In the genomic region with DNA sequence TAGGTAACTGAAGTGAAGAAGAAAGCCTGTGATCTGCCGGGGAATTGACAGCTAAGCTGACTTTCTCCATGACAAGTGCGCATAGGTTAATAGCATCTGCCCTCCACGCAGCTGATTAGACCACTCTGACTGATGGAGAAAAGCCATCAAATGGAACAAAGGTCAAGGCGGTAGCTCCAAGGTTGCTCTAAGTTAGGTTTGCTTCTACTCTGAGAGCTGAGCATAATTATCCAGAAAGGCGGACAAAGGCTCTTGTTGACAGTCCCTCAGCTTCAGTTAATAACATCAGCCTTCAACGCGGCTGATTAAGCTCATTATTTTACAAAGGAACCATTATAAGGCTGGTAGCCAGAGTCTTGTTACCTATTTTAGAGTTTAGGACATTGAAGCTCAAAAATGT, we compare ENCODE assay signal across 20 mouse cellular contexts. TPM values are rescaled to one million over a fixed set of nuclear protein-coding genes. Genes with fewer than 3 reads are reported as not detected.
DNase-seq lines count a peak whose midpoint lies in the region; ATAC-seq and TF ChIP-seq lines count a peak whose summit lies in the region.
"Had no signal": no experiment of that assay in that cellular context is flagged by ENCODE, and none has a peak within 500 bp of the region (broad histone marks: within the 10 kb centered on the region; RNA-seq: fewer than 3 reads in every experiment).

No protein-coding gene starts in this region.

- ATAC-seq in liver, embryonic 12.5 days = no peak
- ATAC-seq: hindbrain, embryonic 16.5 days had no signal

- no peak overlapping the region for H3K9ac ChIP-seq in liver, embryonic 12.5 days
- H3K9ac ChIP-seq: embryonic facial prominence, embryonic 13.5 days; heart, embryonic 12.5 days; hindbrain, embryonic 12.5 days had no signal

- no peaks in the 10 kb centered on the region for H3K4me1 ChIP-seq in testis, adult 2 months (ENCODE audit: control insufficient read depth, insufficient read depth, low read length)
- no peaks in the 10 kb centered on the region for H3K4me1 ChIP-seq in liver, embryonic 12.5 days
- H3K4me1 ChIP-seq: heart, embryonic 12.5 days had no signal

- no peak for TF ChIP-seq CTCF in testis, adult 2 months (IDR thresholded peaks at IDR 0.05; ENCODE audit: control insufficient read depth, insufficient read depth, insufficient replicate concordance, low read depth, low read length)

- no peak overlapping the region for H3K4me2 ChIP-seq in liver, embryonic 12.5 days
- H3K4me2 ChIP-seq: embryonic facial prominence, embryonic 13.5 days; heart, embryonic 12.5 days; hindbrain, embryonic 12.5 days had no signal

- no peaks in the 10 kb centered on the region for H3K36me3 ChIP-seq in testis, adult 2 months (ENCODE audit: control insufficient read depth, insufficient read depth, low read length)
- H3K36me3 ChIP-seq in liver, embryonic 12.5 days = no peaks in the 10 kb centered on the region
- H3K36me3 ChIP-seq: embryonic facial prominence, embryonic 13.5 days; heart, embryonic 12.5 days; hindbrain, embryonic 12.5 days had no signal

- H3K9me3 ChIP-seq in liver, embryonic 12.5 days (replicated peaks) = no peaks in the 10 kb centered on the region
- H3K9me3 ChIP-seq: embryonic facial prominence, embryonic 13.5 days; hindbrain, embryonic 12.5 days had no signal

- peak; percentile 45 for DNase-seq in embryo, embryonic 10.5 days (ENCODE audit: low spot score)
- no peak for DNase-seq in embryo, embryonic 9.5 days (ENCODE audit: extremely low spot score)
- DNase-seq in heart, adult 11 months = peak; percentile 40
- no peak for DNase-seq in heart, adult 9 months (ENCODE audit: low spot score in 2 of 2)
- no peak for DNase-seq in testis, postnatal 14 days (ENCODE audit: low spot score)
- DNase-seq in retina, postnatal 1 day = peak; percentile 63
- DNase-seq: adrenal gland, postnatal 10 days; cerebellum, adult 11-12 months; cerebellum, adult 9-10 months; cerebellum, postnatal 25 days; gastrocnemius, postnatal 10 days; heart, adult 2 months; kidney, adult 11 months had no signal

- no peaks in the 10 kb centered on the region for H3K27me3 ChIP-seq in testis, adult 2 months (ENCODE audit: control insufficient read depth, insufficient read depth, low read length)
- H3K27me3 ChIP-seq in liver, embryonic 12.5 days (replicated peaks) = no peaks in the 10 kb centered on the region; the same call in 1 of the 2 replicates
- H3K27me3 ChIP-seq: embryonic facial prominence, embryonic 13.5 days; heart, embryonic 12.5 days; hindbrain, embryonic 12.5 days had no signal

- no peak for TF ChIP-seq POLR2A in testis, adult 2 months (IDR thresholded peaks at IDR 0.05; ENCODE audit: control insufficient read depth, low read depth, low read length)

- no peak overlapping the region for H3K27ac ChIP-seq in testis, adult 2 months (ENCODE audit: control insufficient read depth, insufficient read depth, low read depth, low read length)
- no peak overlapping the region for H3K27ac ChIP-seq in liver, embryonic 12.5 days
- H3K27ac ChIP-seq: embryonic facial prominence, embryonic 13.5 days; heart, adult 2 months; hindbrain, embryonic 12.5 days had no signal

- 71% methylated on average over 7 of the region's 7 CpGs for WGBS in liver, embryonic 12.5 days (ENCODE audit: insufficient replicate concordance)

- peak overlapping the region; percentile 43; the same call in 1 of the 2 replicates for H3K4me3 ChIP-seq in testis, adult 2 months (ENCODE audit: control insufficient read depth, low read depth, low read length)
- no peak overlapping the region for H3K4me3 ChIP-seq in liver, embryonic 12.5 days
- H3K4me3 ChIP-seq: embryonic facial prominence, embryonic 13.5 days; heart, adult 2 months; heart, embryonic 12.5 days; hindbrain, embryonic 12.5 days had no signal

RNA-seq across cellular contexts. Expression of gene Enpep, which starts 54.0 kb away (rescaled TPM):
- 0.14 and 0.23 TPM in 2 replicates for polyA plus RNA-seq in testis, adult 2 months (2012; rRNA removed)
- 2.5 and 2.7 TPM in 2 replicates for polyA plus RNA-seq in liver, embryonic 12.5 days (2016; fragmentation: Nextera tagmentation; extraction: Ambion mirVana)
- polyA plus RNA-seq: C2C12 had no signal

Comparison
In these comparisons a context has a peak if more than half of its experiments do, and no peak if none do; other contexts are left out.
1. DNase-seq: peak in embryo, embryonic 10.5 days (single experiment), heart, adult 11 months (single experiment) and retina, postnatal 1 day (single experiment); none in embryo, embryonic 9.5 days (single experiment), heart, adult 9 months (0 of 2) and testis, postnatal 14 days (single experiment).